Mouse (Mus musculus) heart, embryonic 12.5 days (tissue): ENCODE data around the gene Fos. TPM values are rescaled to one million over a fixed set of nuclear protein-coding genes. Genes with fewer than 3 reads are reported as not detected.
A peak's percentile ranks its signal among the peaks of the same experiment; 100 is the strongest.

Experiments
- ATAC-seq: fragments of 200-750 bp; cut with Nextera tagmentation; 2 replicates; pipeline ENCODE4 v1.8.0; 2017; ENCODE audit warnings: moderate TSS enrichment, moderate library complexity; ENCODE audit not compliant: insufficient number of reproducible peaks, low FRiP score
- H3K27ac ChIP-seq: fragments of 300-500 bp; sonication (generic); 2 replicates; pipeline ENCODE4 v1.5.1; 2016; ENCODE audit warnings: mild to moderate bottlenecking, moderate library complexity; ENCODE audit not compliant: poor library complexity, severe bottlenecking
- H3K27me3 ChIP-seq: fragments of 300-500 bp; sonication (generic); replicated peaks from 2 replicates; pipeline ENCODE4 v1.6.1; 2016; ENCODE audit warnings: mild to moderate bottlenecking, moderate library complexity
- H3K36me3 ChIP-seq: fragments of 300-500 bp; sonication (generic); 2 replicates; pipeline ENCODE4 v1.6.1; 2016; ENCODE audit warnings: mild to moderate bottlenecking, moderate library complexity
- H3K4me1 ChIP-seq: fragments of 300-500 bp; sonication (generic); replicated peaks from 2 replicates; pipeline ENCODE4 v1.6.1; 2016; ENCODE audit warnings: mild to moderate bottlenecking
- H3K4me2 ChIP-seq: fragments of 300-500 bp; sonication (generic); 2 replicates; pipeline ENCODE4 v1.6.1; 2016; ENCODE audit warnings: mild to moderate bottlenecking, moderate library complexity
- H3K4me3 ChIP-seq: fragments of 300-500 bp; sonication (generic); 2 replicates; pipeline ENCODE4 v1.5.1; 2016; ENCODE audit warnings: mild to moderate bottlenecking
- H3K9ac ChIP-seq: fragments of 300-500 bp; sonication (generic); 2 replicates; pipeline ENCODE4 v1.6.1; 2016; ENCODE audit warnings: mild to moderate bottlenecking, moderate library complexity
- H3K9me3 ChIP-seq: fragments of 300-500 bp; sonication (generic); replicated peaks from 2 replicates; pipeline ENCODE4 v1.6.1; 2016; ENCODE audit warnings: mild to moderate bottlenecking, moderate library complexity
- WGBS: fragments of 180-500 bp; shearing (Covaris S2); methylation state at CpG from one replicate; pipeline ENCODE4 v1.1.7; 2016; 5-methylcytosine and 5-hydroxymethylcytosine counted together
- polyA plus RNA-seq: library from polyadenylated mRNA; unstranded; fragments of >200 nt; fragmentation: Nextera tagmentation; extraction: Ambion mirVana; gene quantifications from 2 replicates; pipeline ENCODE4 v1.2.1, GENCODE M21; 2016

The Fos gene
- polyA plus RNA-seq, 1 experiment from 2014 or later = 5.9 TPM

DNA sequence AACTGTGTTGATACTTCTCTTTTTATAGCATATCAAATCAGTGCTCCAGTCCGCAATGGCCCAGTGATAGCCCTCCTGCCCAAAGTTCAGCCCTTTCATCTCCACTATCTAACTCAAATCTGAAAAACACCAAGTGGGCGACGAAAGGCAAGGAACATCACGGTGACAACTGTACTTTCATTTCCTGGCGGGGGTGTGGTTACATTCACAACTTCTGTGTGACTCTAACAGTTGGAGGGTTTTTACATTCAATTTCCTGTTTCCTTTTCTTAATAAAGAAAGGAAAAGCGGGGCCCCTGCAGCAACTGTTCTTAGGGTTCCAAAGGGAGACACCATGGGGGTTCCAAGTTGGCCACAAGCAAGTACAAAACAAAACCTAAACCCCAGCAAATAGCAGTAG lies 29.0 kb upstream of the Fos start:
- Histone ChIP-seq H3K36me3 (no peaks in the 10 kb centered on the region), H3K4me1 (peaks cover 11% of the 10 kb centered on the region), H3K9me3 (no peaks in the 10 kb centered on the region), H3K4me2 (peak overlapping the region; percentile 41), H3K27ac (no peak overlapping the region; the same call in 1 of the 2 replicates), H3K27me3 (no peaks in the 10 kb centered on the region), H3K4me3 (no peak overlapping the region), H3K9ac (peak overlapping the region; percentile 25; the same call in 1 of the 2 replicates)
- 33% methylated on average over 6 of the region's 6 CpGs for WGBS
- no peak for ATAC-seq

DNA sequence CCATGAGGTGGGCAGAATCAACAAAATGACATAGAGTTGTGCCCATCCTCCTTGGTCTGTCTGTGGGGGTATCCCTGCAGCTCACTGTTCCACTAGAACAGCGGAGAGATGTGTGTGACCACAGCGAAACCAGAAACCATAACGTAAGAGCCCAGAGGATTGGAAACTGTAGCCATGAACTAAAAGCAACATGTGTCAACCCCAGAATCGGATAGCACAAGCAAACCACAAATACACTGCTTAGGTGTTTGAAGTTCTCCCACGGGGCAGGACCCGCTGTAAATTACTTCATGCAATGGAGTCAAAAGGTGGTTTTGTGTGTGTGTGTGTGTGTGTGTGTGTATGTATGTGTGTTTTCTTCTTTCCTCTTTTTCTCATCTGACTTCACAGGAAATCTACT lies 26.7 kb upstream of the Fos start:
- Histone ChIP-seq H3K36me3 (no peaks in the 10 kb centered on the region), H3K4me2 (no peak overlapping the region), H3K9me3 (no peaks in the 10 kb centered on the region), H3K4me3 (no peak overlapping the region), H3K9ac (no peak overlapping the region), H3K27me3 (no peaks in the 10 kb centered on the region), H3K4me1 (peaks cover 17% of the 10 kb centered on the region), H3K27ac (no peak overlapping the region)
- ATAC-seq = no peak
- 86% methylated on average over 6 of the region's 6 CpGs for WGBS

DNA sequence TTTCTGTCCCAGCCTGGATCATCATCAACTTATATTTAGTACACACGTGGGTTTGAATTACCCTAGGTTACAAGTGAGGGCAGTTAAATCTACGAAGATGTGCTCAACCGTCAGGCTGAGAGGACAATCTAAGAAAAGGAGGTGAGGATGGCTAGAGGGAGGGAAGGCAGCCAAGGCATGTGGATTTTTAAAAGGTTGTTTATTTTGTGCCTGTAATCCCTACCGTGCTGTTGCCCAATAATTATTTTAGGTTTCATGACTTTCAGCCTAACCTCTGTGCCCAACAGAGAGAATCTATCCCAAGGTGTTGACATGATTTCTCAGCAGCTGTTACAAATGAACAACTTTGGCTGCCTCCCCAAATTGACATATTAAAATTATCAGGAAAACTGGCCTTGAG lies 26.2 kb upstream of the Fos start:
- no peak overlapping the region for H3K9ac ChIP-seq

DNA sequence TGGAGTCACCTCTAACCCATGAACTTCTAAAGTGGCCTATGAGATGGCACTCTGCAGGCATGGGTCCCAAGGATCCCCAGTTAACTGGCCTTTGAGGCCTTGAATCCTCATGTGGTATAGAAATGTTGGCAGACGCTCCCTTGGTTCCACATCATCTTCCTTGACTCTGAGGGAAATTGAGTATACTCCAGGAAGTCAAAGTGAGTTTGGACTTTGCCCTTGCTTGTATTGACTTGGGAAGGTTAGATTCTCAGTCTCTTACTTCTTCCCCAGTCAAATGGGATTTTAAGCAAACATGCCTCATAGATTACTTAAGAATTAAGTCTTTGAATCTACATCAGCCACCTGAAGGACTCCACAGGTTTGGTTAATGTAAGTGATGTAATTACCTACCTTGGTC lies 24.2 kb upstream of the Fos start:
- ATAC-seq = no peak
- peaks cover 32% of the 10 kb centered on the region for H3K4me1 ChIP-seq
- H3K27ac ChIP-seq = no peak overlapping the region
- H3K36me3 ChIP-seq = no peaks in the 10 kb centered on the region
- 85% methylated on average over 1 of the region's 1 CpGs for WGBS
- H3K4me3 ChIP-seq = no peak overlapping the region
- no peak overlapping the region for H3K9ac ChIP-seq
- no peaks in the 10 kb centered on the region for H3K9me3 ChIP-seq
- no peak overlapping the region for H3K4me2 ChIP-seq
- H3K27me3 ChIP-seq = no peaks in the 10 kb centered on the region

More for the DNA sequence above, 26.2 kb upstream of the Fos start:
- peaks cover 22% of the 10 kb centered on the region for H3K4me1 ChIP-seq
- no peak overlapping the region for H3K27ac ChIP-seq
- no peaks in the 10 kb centered on the region for H3K36me3 ChIP-seq
- no peak overlapping the region for H3K4me3 ChIP-seq
- H3K9me3 ChIP-seq = no peaks in the 10 kb centered on the region
- no peaks in the 10 kb centered on the region for H3K27me3 ChIP-seq
- 46% methylated on average over 4 of the region's 4 CpGs for WGBS
- no peak for ATAC-seq
- no peak overlapping the region for H3K4me2 ChIP-seq

DNA sequence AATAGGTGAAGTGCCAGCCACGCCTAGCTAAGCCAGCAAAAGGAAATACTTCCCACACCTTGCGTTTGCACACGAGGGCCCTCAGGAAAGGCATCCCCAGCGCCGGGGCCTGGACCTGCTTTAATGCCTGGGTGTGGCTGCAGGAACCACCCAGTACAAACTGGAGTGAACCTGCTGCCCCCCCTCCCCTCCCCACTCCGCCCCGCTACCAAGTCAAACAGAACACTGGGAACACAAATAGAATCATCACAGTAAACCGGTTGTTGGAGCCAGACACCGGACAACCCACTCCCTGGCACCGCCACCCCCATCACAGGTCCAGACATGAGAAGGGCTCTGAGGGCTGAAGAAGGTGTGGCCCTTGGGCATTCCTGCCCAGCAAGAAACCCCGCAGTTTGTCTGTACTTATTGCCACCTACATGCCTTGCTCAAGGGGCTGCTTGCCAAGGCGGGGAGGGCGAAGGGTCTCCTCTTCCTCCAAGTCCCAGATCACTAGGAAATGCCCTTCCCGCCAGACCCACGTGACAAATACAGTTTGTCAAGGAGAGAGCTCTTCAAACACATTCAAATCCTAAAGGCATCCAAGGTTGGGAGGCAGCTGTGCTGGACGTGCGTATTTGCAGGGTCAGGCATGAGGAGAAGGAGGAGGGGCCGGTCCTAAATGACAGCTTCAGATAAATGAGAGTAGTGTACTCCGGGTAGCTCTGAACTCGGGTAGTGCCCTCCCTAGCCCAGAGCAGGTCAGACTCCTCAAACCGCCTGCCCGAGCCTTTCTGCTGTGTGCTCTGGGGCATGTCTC lies 21.8 kb upstream of the Fos start:
- peaks cover 44% of the 10 kb centered on the region for H3K4me1 ChIP-seq
- H3K4me2 ChIP-seq = peak overlapping the region; percentile 46
- H3K27me3 ChIP-seq = no peaks in the 10 kb centered on the region
- peak overlapping the region; percentile 61 for H3K9ac ChIP-seq
- no peak for ATAC-seq
- no peak overlapping the region for H3K4me3 ChIP-seq
- H3K36me3 ChIP-seq = no peaks in the 10 kb centered on the region
- WGBS = 28% methylated on average over 22 of the region's 22 CpGs
- H3K9me3 ChIP-seq = no peaks in the 10 kb centered on the region
- H3K27ac ChIP-seq = peak overlapping the region; percentile 65

DNA sequence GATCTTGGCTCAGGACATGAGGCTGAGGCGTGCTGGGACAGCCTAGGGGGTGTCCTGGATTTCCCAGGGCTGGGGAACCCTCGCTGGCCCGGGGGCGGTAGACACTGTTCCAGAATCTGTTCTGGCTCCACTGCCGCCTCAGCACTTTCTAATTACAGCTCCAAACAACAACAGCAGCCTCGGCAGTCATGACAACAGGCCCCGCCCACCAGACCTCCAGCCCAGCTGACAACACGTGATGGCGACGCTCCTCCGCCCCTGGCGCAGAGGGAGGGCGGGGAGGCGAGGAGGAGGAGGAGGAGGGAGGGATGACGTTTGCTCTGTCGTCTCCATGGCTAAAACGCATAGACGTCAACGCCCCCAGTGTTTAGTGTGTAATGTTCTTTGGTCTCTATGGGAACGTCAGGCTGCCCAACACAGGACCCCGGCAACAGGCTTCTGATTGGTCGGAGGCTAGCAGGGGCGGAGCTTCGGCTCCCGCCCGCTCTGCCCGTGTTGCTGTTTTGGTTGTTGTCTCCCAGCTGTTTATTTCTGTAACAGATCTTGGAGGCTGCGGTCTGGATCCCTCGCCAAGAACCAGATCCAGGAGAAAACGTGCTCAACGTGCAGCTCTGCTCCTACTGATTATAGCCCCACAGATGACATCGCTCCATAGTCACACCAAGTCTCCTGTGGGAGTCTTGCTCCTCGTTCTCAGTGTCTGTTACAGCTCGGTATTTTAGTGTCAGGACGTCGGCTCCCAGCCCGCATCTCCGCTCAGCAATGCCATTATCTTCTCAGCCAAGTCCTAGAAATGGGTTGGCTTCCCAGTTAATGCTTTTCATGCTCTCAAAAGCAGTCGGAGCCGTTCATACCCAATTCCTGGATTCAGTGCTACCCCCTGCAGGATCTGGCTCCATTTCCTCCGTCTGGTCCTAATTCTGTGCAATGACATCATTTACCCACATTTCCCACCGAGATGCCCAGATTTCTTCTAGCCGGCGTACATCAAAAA lies 18.3 kb upstream of the Fos start:
- Histone ChIP-seq H3K4me1 (peaks cover 57% of the 10 kb centered on the region), H3K9ac (peak overlapping the region; percentile 70), H3K27me3 (no peaks in the 10 kb centered on the region), H3K9me3 (no peaks in the 10 kb centered on the region), H3K27ac (peak overlapping the region; percentile 95), H3K36me3 (no peaks in the 10 kb centered on the region), H3K4me2 (peak overlapping the region; percentile 71), H3K4me3 (peak overlapping the region; percentile 53)
- ATAC-seq = peak; percentile 97
- WGBS = under 1% methylated on average over 44 of the region's 44 CpGs

DNA sequence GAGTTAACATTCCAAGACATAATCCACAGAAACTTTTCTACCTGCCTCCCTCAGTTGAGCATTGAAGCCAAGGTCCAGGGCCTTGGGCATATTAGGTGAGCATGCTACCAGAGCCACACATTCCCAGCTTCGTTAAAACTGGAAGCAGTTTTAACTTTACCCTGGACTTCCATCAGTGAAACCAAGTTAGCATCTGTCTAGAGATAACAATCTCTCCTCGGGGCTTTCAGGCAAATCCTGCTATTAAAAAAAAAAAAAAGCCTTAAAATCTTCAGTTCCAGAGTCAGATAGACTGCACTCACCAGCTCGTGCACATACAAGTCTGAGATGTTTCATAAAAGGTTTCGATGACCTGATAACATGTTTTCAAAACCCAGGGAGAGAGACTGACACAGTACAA lies 17.4 kb upstream of the Fos start:
- H3K36me3 ChIP-seq = no peaks in the 10 kb centered on the region
- no peaks in the 10 kb centered on the region for H3K9me3 ChIP-seq
- H3K9ac ChIP-seq = no peak overlapping the region
- H3K4me1 ChIP-seq = peaks cover 57% of the 10 kb centered on the region
- no peak overlapping the region for H3K4me3 ChIP-seq
- WGBS = 56% methylated on average over 4 of the region's 4 CpGs
- H3K4me2 ChIP-seq = no peak overlapping the region
- no peak for ATAC-seq
- H3K27ac ChIP-seq = peak overlapping the region; percentile 95
- H3K27me3 ChIP-seq = no peaks in the 10 kb centered on the region

DNA sequence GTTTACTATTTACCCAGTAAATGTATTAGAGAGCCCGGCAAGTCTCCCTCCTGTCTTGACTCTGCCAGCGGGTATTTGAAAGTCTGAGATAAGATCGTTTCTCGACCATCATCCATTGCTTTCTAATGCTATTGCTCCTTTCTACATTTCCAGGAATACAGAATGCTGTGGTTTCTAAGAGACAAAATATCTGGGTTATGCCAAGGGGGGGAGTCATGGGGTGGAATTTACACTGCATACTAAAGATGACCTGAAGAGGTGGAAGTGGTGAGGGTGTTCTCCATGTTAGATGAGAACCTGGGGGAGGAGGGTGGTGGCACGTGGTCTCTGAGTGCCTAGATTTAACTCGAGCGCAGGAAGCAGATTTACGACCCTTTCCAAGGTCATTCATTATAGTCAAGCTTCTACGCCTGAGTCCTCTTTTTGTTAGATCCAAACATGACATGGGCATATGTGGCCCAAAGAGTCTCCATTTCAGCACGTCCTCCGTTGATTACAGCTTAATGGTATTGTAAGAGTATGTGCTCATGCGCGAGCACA lies 16.7 kb upstream of the Fos start:
- H3K27ac ChIP-seq = peak overlapping the region; percentile 9; the same call in 1 of the 2 replicates
- H3K9me3 ChIP-seq = no peaks in the 10 kb centered on the region
- no peak overlapping the region for H3K9ac ChIP-seq
- H3K36me3 ChIP-seq = no peaks in the 10 kb centered on the region
- H3K4me2 ChIP-seq = no peak overlapping the region
- H3K4me3 ChIP-seq = no peak overlapping the region
- peaks cover 57% of the 10 kb centered on the region for H3K4me1 ChIP-seq
- ATAC-seq = no peak
- 55% methylated on average over 13 of the region's 13 CpGs for WGBS
- H3K27me3 ChIP-seq = no peaks in the 10 kb centered on the region

DNA sequence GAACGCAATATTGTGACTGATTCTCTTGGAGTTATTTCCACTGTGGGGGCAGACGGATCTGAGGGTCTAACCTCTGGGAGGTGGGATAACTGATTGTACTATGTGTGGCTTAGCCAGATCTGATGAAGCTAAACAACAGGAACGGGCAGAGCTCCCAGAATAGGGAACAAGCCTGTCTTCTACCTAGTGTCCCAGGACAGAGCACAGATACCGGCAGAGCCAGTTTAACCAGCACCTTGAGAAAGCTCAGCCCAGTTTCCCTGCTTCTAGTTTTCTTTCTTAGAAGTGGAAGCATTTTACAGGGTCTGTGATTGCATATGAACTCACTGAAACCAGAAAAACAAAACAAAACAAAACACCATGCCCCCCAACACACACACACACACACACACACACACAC lies 13.9 kb upstream of the Fos start:
- 63% methylated on average over 4 of the region's 4 CpGs for WGBS
- peaks cover 57% of the 10 kb centered on the region for H3K4me1 ChIP-seq
- H3K9me3 ChIP-seq = no peaks in the 10 kb centered on the region
- no peak overlapping the region for H3K27ac ChIP-seq
- H3K9ac ChIP-seq = no peak overlapping the region
- no peak for ATAC-seq
- no peaks in the 10 kb centered on the region for H3K36me3 ChIP-seq
- no peak overlapping the region for H3K4me3 ChIP-seq
- no peaks in the 10 kb centered on the region for H3K27me3 ChIP-seq
- H3K4me2 ChIP-seq = no peak overlapping the region

DNA sequence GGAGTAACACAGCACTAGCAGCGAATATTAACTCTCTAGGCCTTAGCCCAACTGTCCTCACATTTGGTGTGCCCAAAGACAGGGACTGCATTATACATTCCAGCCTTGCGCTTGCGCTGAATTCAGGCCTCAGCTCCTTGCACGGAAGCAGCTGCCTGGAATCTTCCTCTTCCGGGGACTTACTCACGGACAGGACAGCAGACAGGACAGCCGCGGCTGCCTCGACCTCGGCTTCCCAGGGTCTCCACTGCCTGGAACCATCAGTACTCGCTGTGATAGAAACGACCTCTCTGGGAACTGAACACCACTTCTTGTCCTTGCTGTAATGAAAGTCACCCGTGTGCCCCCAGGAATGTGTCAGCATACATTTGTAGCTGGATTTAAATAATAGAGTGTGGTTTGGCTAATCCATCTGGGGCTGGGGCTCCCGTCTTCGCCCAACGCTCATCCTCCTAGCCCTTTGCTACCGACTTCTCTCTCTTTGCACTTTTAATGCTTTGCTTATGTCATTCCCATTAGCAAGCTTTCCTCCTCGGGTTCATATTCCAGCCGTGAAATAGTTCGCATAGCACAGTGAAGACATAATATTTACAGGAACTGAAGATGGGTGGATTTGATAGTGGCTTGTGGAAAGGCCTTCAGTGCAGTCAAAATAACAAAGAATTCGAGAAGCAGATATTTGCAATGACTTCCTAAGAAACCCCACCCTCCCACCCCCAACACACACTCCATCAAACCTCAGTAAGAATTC lies 11.6 kb upstream of the Fos start:
- Histone ChIP-seq H3K9me3 (no peaks in the 10 kb centered on the region), H3K27ac (no peak overlapping the region), H3K9ac (peak overlapping the region; percentile 19; the same call in 1 of the 2 replicates), H3K4me2 (peak overlapping the region; percentile 32; the same call in 1 of the 2 replicates), H3K27me3 (no peaks in the 10 kb centered on the region), H3K36me3 (no peaks in the 10 kb centered on the region), H3K4me3 (no peak overlapping the region), H3K4me1 (peaks cover 43% of the 10 kb centered on the region)
- no peak for ATAC-seq
- 46% methylated on average over 21 of the region's 21 CpGs for WGBS
